Mouse (Mus musculus): Measurements from ENCODE around the gene Socs2. TPM values are rescaled to one million over a fixed set of nuclear protein-coding genes. Genes with fewer than 3 reads are reported as not detected.

Socs2 gene
- polyA plus RNA-seq, 1 experiment: 27.5 TPM

DNA sequence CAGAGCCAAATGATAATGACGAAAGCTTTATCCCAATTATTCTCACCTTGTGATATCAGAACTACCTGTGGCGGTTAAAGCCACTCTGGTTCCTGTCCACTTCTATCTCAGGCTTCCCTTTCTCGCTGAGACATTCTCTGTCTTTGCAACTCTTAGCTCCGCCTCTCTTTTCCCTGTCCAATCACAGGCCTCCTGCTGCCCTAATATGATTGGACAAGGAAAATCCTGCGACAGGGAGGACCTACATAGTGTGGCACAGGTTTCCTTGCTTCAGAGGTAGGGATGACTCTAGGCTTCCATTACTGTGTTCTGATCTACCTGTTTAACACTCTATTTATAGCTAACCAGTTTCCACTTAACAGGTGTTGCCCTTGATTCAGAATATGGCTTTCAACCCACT, 36.3 kb upstream of the Socs2 start:
- no peak overlapping the region for H3ac ChIP-seq (ENCODE audit: control insufficient read depth, insufficient read length)
- no peak for TF ChIP-seq USF1 (IDR thresholded peaks at IDR 0.05; ENCODE audit: low read depth)
- no peak for TF ChIP-seq REST (IDR thresholded peaks at IDR 0.05; ENCODE audit: insufficient read depth, insufficient read length)
- no peak for TF ChIP-seq MYOG (IDR thresholded peaks at IDR 0.05; ENCODE audit: control insufficient read depth in 1 of 3, insufficient read depth in 1 of 3, insufficient read length in 2 of 3, low read depth in 2 of 3)
- TF ChIP-seq CEBPB (IDR thresholded peaks at IDR 0.05; ENCODE audit: insufficient read depth, poor library complexity, severe bottlenecking): no peak
- no peak for TF ChIP-seq TCF12 (IDR thresholded peaks at IDR 0.05; ENCODE audit: insufficient read depth, poor library complexity, severe bottlenecking)
- no peak for TF ChIP-seq SRF (IDR thresholded peaks at IDR 0.05; ENCODE audit: control insufficient read depth, insufficient read length, low read depth)
- no peak for TF ChIP-seq MAX (IDR thresholded peaks at IDR 0.05; ENCODE audit: low read depth)
- no peak overlapping the region for H3K4me3 ChIP-seq
- H3K36me3 ChIP-seq (ENCODE audit: control insufficient read depth, insufficient read depth): no peaks in the 10 kb centered on the region
- no peaks in the 10 kb centered on the region for H3K27me3 ChIP-seq (ENCODE audit: control insufficient read depth, insufficient read depth, insufficient read length)
- H3K4me2 ChIP-seq (ENCODE audit: low read depth): no peak overlapping the region
- no peaks in the 10 kb centered on the region for H3K79me2 ChIP-seq (ENCODE audit: control insufficient read depth, insufficient read depth)

DNA sequence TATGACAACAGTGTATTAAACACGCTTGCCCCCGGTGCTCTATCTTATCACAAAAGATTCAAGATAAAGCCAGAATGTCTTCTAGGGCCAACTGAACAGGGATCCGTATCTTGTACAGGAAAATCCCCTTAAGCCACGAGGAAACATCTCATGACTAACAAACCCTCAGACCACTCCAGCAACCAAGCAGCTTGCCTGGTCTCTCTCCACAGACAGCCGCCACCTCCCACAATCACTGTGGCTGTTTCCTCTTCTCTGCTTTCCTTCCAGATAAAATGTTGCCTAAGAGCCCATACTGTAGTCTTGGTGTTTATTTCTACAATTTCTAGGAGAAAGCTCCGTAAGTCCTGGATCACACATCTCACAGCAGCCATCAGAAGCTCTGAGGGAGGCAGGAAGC, 32.1 kb upstream of the Socs2 start:
- no peak overlapping the region for H3ac ChIP-seq (ENCODE audit: control insufficient read depth, insufficient read length)
- no peaks in the 10 kb centered on the region for H3K36me3 ChIP-seq (ENCODE audit: control insufficient read depth, insufficient read depth)
- no peaks in the 10 kb centered on the region for H3K27me3 ChIP-seq (ENCODE audit: control insufficient read depth, insufficient read depth, insufficient read length)
- TF ChIP-seq POLR2A (IDR thresholded peaks at IDR 0.05; ENCODE audit: insufficient read length, low read depth): no peak
- TF ChIP-seq SRF (IDR thresholded peaks at IDR 0.05; ENCODE audit: control insufficient read depth, insufficient read length, low read depth): no peak
- no peak for TF ChIP-seq POLR2AphosphoS2 (IDR thresholded peaks at IDR 0.05; ENCODE audit: insufficient read length, low read depth)
- no peak for TF ChIP-seq MYOD1 (IDR thresholded peaks at IDR 0.05; ENCODE audit: control insufficient read depth in 1 of 3, insufficient read length in 2 of 3, low read depth in 2 of 3)
- TF ChIP-seq MYOG (IDR thresholded peaks at IDR 0.05; ENCODE audit: control insufficient read depth in 1 of 3, insufficient read depth in 1 of 3, insufficient read length in 2 of 3, low read depth in 2 of 3): no peak
- no peak for TF ChIP-seq MAX (IDR thresholded peaks at IDR 0.05; ENCODE audit: low read depth)
- no peak for TF ChIP-seq REST (IDR thresholded peaks at IDR 0.05; ENCODE audit: insufficient read depth, insufficient read length)
- TF ChIP-seq TCF3 (IDR thresholded peaks at IDR 0.05; ENCODE audit: insufficient read length, low read depth): no peak
- TF ChIP-seq E2F4 (IDR thresholded peaks at IDR 0.05; ENCODE audit: insufficient read depth): no peak
- TF ChIP-seq TCF12 (IDR thresholded peaks at IDR 0.05; ENCODE audit: insufficient read depth, poor library complexity, severe bottlenecking): no peak
- no peak for TF ChIP-seq USF1 (IDR thresholded peaks at IDR 0.05; ENCODE audit: low read depth)
- TF ChIP-seq CEBPB (IDR thresholded peaks at IDR 0.05; ENCODE audit: insufficient read depth, poor library complexity, severe bottlenecking): no peak
- no peak overlapping the region for H3K4me2 ChIP-seq (ENCODE audit: low read depth)
- no peak overlapping the region for H3K4me3 ChIP-seq
- no peaks in the 10 kb centered on the region for H3K79me2 ChIP-seq (ENCODE audit: control insufficient read depth, insufficient read depth)

GRCm38 (mm10) chr10:95447954-95448353, 31.0 kb upstream of the Socs2 start:
- no peak overlapping the region for H3K4me2 ChIP-seq (ENCODE audit: low read depth)
- no peak for TF ChIP-seq USF1 (IDR thresholded peaks at IDR 0.05; ENCODE audit: low read depth)
- TF ChIP-seq POLR2A (IDR thresholded peaks at IDR 0.05; ENCODE audit: insufficient read length, low read depth): no peak
- TF ChIP-seq MAX (IDR thresholded peaks at IDR 0.05; ENCODE audit: low read depth): no peak
- TF ChIP-seq E2F4 (IDR thresholded peaks at IDR 0.05; ENCODE audit: insufficient read depth): no peak
- no peak for TF ChIP-seq TCF3 (IDR thresholded peaks at IDR 0.05; ENCODE audit: insufficient read length, low read depth)
- TF ChIP-seq TCF12 (IDR thresholded peaks at IDR 0.05; ENCODE audit: insufficient read depth, poor library complexity, severe bottlenecking): no peak
- TF ChIP-seq MYOG (IDR thresholded peaks at IDR 0.05; ENCODE audit: control insufficient read depth in 1 of 3, insufficient read depth in 1 of 3, insufficient read length in 2 of 3, low read depth in 2 of 3): no peak
- TF ChIP-seq POLR2AphosphoS2 (IDR thresholded peaks at IDR 0.05; ENCODE audit: insufficient read length, low read depth): no peak
- TF ChIP-seq REST (IDR thresholded peaks at IDR 0.05; ENCODE audit: insufficient read depth, insufficient read length): no peak
- no peak for TF ChIP-seq CEBPB (IDR thresholded peaks at IDR 0.05; ENCODE audit: insufficient read depth, poor library complexity, severe bottlenecking)
- no peak for TF ChIP-seq MYOD1 (IDR thresholded peaks at IDR 0.05; ENCODE audit: control insufficient read depth in 1 of 3, insufficient read length in 2 of 3, low read depth in 2 of 3)
- no peaks in the 10 kb centered on the region for H3K79me2 ChIP-seq (ENCODE audit: control insufficient read depth, insufficient read depth)
- H3ac ChIP-seq (ENCODE audit: control insufficient read depth, insufficient read length): no peak overlapping the region
- no peaks in the 10 kb centered on the region for H3K36me3 ChIP-seq (ENCODE audit: control insufficient read depth, insufficient read depth)
- H3K4me3 ChIP-seq: no peak overlapping the region
- H3K27me3 ChIP-seq (ENCODE audit: control insufficient read depth, insufficient read depth, insufficient read length): no peaks in the 10 kb centered on the region

GRCm38 (mm10) chr10:95445104-95446056, 28.4 kb upstream of the Socs2 start:
- no peaks in the 10 kb centered on the region for H3K27me3 ChIP-seq (ENCODE audit: control insufficient read depth, insufficient read depth, insufficient read length)
- H3K79me2 ChIP-seq (ENCODE audit: control insufficient read depth, insufficient read depth): no peaks in the 10 kb centered on the region
- H3K4me3 ChIP-seq: no peak overlapping the region
- no peaks in the 10 kb centered on the region for H3K36me3 ChIP-seq (ENCODE audit: control insufficient read depth, insufficient read depth)
- H3K4me2 ChIP-seq (ENCODE audit: low read depth): peak overlapping the region; percentile 27
- H3ac ChIP-seq (ENCODE audit: control insufficient read depth, insufficient read length): no peak overlapping the region
- TF ChIP-seq TCF3 (IDR thresholded peaks at IDR 0.05; ENCODE audit: insufficient read length, low read depth) (no peak), POLR2A (IDR thresholded peaks at IDR 0.05; ENCODE audit: insufficient read length, low read depth) (no peak), MAX (IDR thresholded peaks at IDR 0.05; ENCODE audit: low read depth) (no peak), MYOD1 (IDR thresholded peaks at IDR 0.05; ENCODE audit: control insufficient read depth in 1 of 3, insufficient read length in 2 of 3, low read depth in 2 of 3) (no peak), REST (IDR thresholded peaks at IDR 0.05; ENCODE audit: insufficient read depth, insufficient read length) (no peak), CEBPB (IDR thresholded peaks at IDR 0.05; ENCODE audit: insufficient read depth, poor library complexity, severe bottlenecking) (no peak), USF1 (IDR thresholded peaks at IDR 0.05; ENCODE audit: low read depth) (no peak), E2F4 (IDR thresholded peaks at IDR 0.05; ENCODE audit: insufficient read depth) (no peak)

All from myocyte (in vitro differentiated cells).